Mouse (Mus musculus) bone marrow macrophage, adult 2 months (primary cell): ENCODE measurements at regions not wholly inside any gene's neighbourhood (a gene's known extent, or its start where the extent isn't known, plus 50 kb on each side); places are given as distances from the start of the nearest gene placed in this dataset.

Experiments
- CTCF ChIP-seq: IDR thresholded peaks from 2 replicates; pipeline ENCODE4 v1.5.1; 2012; ENCODE audit warnings: low read depth, mild to moderate bottlenecking, low read length, moderate library complexity
- POLR2A ChIP-seq: IDR thresholded peaks from 2 replicates; pipeline ENCODE4 v1.6.1; 2012; ENCODE audit warnings: mild to moderate bottlenecking, low read depth, low read length, borderline replicate concordance

DNA sequence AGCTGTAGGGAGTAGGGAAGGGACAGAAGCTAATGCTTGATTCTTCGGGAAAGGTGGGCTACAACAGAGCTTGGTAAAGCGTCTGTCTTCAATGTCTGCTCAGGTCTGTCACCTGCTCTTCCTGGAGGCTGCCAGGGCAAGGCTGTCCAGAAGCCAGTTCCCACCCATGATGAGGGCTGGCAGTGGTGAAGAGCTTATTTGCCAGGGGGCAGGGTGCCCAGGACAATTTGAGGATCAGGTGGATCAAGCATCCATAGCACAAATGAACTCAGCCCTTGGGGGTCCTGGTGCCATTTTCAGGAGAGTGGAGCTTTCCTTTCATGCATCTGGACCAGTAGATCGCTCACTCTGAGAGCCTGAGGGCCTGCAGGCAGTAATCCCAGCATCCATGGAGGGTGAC lies 67.7 kb downstream of the Irx6 start:
- TF ChIP-seq CTCF (no peak), POLR2A (no peak)
